Mouse (Mus musculus): Measurements from ENCODE around the gene Ppp2r3a.

- TF ChIP-seq CTCF (IDR thresholded peaks at IDR 0.05; ENCODE audit: extremely low read depth, insufficient read length, insufficient replicate concordance, low read depth, low read length) (no peak), POLR2A (IDR thresholded peaks at IDR 0.05; ENCODE audit: low read depth, low read length) (no peak)
Measured at GRCm38 (mm10) chr9:101266043-101266442, 14.4 kb upstream of the Ppp2r3a start.
